Mouse (Mus musculus) kidney, adult 11 months (tissue): ENCODE measurements around the gene Rorb.

Experiments
- DNase-seq: peaks from one replicate; pipeline ENCODE4 v3.0.0; 2022

The Rorb gene

GRCm38 (mm10) chr19:19004023-19004656 is 106.9 kb downstream of the Rorb start:
- DNase-seq = no peak

GRCm38 (mm10) chr19:18998966-18999365 is 112.0 kb downstream of the Rorb start:
- no peak for DNase-seq

- DNase-seq = no peak
Measured at GRCm38 (mm10) chr19:18997711-18998110, 113.3 kb downstream of the Rorb start.

GRCm38 (mm10) chr19:18979996-18980395 is 131.0 kb downstream of the Rorb start:
- no peak for DNase-seq

GRCm38 (mm10) chr19:18974796-18975660 is 136.0 kb downstream of the Rorb start:
- no peak for DNase-seq

- DNase-seq = no peak
Measured at GRCm38 (mm10) chr19:18969386-18969785, 141.6 kb downstream of the Rorb start.

- no peak for DNase-seq
Measured at GRCm38 (mm10) chr19:18967307-18967706, 143.7 kb downstream of the Rorb start.

GRCm38 (mm10) chr19:18959862-18960261 is 151.1 kb downstream of the Rorb start:
- DNase-seq = no peak

GRCm38 (mm10) chr19:18952806-18953205 is 158.2 kb downstream of the Rorb start:
- no peak for DNase-seq

- no peak for DNase-seq
Measured at GRCm38 (mm10) chr19:18947193-18947592, 163.8 kb downstream of the Rorb start.

- DNase-seq = no peak
Measured at GRCm38 (mm10) chr19:18945265-18945664, 165.7 kb downstream of the Rorb start.

GRCm38 (mm10) chr19:18941391-18941790 is 169.6 kb downstream of the Rorb start:
- no peak for DNase-seq

GRCm38 (mm10) chr19:18911755-18912340 is 199.1 kb downstream of the Rorb start:
- no peak for DNase-seq

- DNase-seq = no peak
Measured at GRCm38 (mm10) chr19:18909641-18910040, 201.4 kb downstream of the Rorb start.

GRCm38 (mm10) chr19:18905511-18905910 is 205.5 kb downstream of the Rorb start:
- no peak for DNase-seq

- no peak for DNase-seq
Measured at GRCm38 (mm10) chr19:18902694-18903067, 208.3 kb downstream of the Rorb start.

- DNase-seq = no peak
Measured at GRCm38 (mm10) chr19:18902041-18902693, 208.8 kb downstream of the Rorb start.

- DNase-seq = no peak
Measured at GRCm38 (mm10) chr19:18898238-18898637, 212.8 kb downstream of the Rorb start.

GRCm38 (mm10) chr19:18890216-18890615 is 220.8 kb downstream of the Rorb start:
- no peak for DNase-seq

GRCm38 (mm10) chr19:18889632-18890031 is 221.4 kb downstream of the Rorb start:
- no peak for DNase-seq

- DNase-seq = no peak
Measured at GRCm38 (mm10) chr19:18889117-18889627, 221.8 kb downstream of the Rorb start.

- DNase-seq = no peak
Measured at GRCm38 (mm10) chr19:18888491-18889116, 222.4 kb downstream of the Rorb start.
